21 mouse cellular contexts compared by ENCODE assay signal in the genomic region with DNA sequence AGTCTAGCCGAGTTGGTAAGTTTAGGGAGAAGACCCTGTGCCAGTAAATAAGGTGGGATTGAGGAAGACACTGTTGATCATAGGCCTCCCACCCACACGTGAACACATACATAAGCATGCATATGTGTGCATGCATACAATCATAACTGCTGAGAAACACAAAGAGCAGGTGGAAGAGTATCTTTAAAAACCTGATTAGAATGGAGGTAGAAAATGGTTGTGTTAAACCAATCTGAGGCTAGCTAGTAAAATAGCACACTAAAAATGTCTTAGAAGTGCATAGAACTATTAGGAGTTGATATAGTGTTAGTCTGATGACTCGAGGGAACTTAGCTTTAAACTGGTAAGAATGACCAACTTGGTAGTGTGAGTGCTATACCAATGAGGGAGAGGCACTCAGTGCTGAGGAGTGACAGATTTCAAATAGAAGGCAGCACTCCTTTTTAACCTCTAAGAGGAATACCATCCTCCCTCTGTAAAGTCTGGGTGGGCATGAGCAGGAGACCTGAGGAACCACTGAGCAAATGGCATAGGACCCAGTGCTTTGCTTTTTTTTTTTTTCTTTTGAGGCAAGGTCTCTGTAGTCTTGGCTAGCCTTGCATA. TPM values are rescaled to one million over a fixed set of nuclear protein-coding genes. Genes with fewer than 3 reads are reported as not detected.
DNase-seq lines count a peak whose midpoint lies in the region; ATAC-seq and TF ChIP-seq lines count a peak whose summit lies in the region.
"Had no signal": no experiment of that assay in that cellular context is flagged by ENCODE, and none has a peak within 500 bp of the region (broad histone marks: within the 10 kb centered on the region; RNA-seq: fewer than 3 reads in every experiment).

No protein-coding gene starts in this region.

- TF ChIP-seq CTCF in CH12.LX (conservative IDR thresholded peaks at IDR 0.05 in 1 of 2, IDR thresholded peaks at IDR 0.05 in 1 of 2; ENCODE audit: low read depth in 2 of 2, low read length in 2 of 2): no peak

- H3K9me3 ChIP-seq in midbrain, embryonic 12.5 days: no peaks in the 10 kb centered on the region
- H3K9me3 ChIP-seq in midbrain, embryonic 14.5 days (ENCODE audit: control insufficient read depth, low read length): no peaks in the 10 kb centered on the region
- H3K9me3 ChIP-seq in CH12.LX (replicated peaks; ENCODE audit: low read length): no peaks in the 10 kb centered on the region
- H3K9me3 ChIP-seq: G1E had no signal

- no peak for TF ChIP-seq EP300 in CH12.LX (IDR thresholded peaks at IDR 0.05; ENCODE audit: low read length)

- H3K36me3 ChIP-seq in midbrain, embryonic 12.5 days: peaks cover 19% of the 10 kb centered on the region
- H3K36me3 ChIP-seq in midbrain, embryonic 14.5 days (ENCODE audit: control insufficient read depth, insufficient read depth, low read length): peaks cover 13% of the 10 kb centered on the region
- peaks cover 32 to 62% of the 10 kb centered on the region in 2 experiments for H3K36me3 ChIP-seq in CH12.LX (replicated peaks in 1 of 2; ENCODE audit: control insufficient read depth in 1 of 2, insufficient read depth in 1 of 2, low read length in 1 of 2)

- H3K27ac ChIP-seq in midbrain, embryonic 12.5 days (replicated peaks): 0 out of 2 replicates have a peak overlapping the region, but pooled peaks have one; percentile 20
- no peak overlapping the region for H3K27ac ChIP-seq in midbrain, embryonic 14.5 days (replicated peaks; ENCODE audit: low read depth, low read length)
- no peak overlapping the region for H3K27ac ChIP-seq in CH12.LX (ENCODE audit: insufficient read depth, low read depth)

- dilution Hi-C loops in CH12.LX (cut with MboI; ENCODE audit: extremely low pct_ligation_motif_present, extremely low pct_unique_long_range_greater_than_20kb, low sequenced_read_pairs): no loop called here

- ATAC-seq in midbrain, embryonic 12.5 days (ENCODE audit: low FRiP score, low read depth): no peak
- no peak for ATAC-seq in midbrain, embryonic 14.5 days (ENCODE audit: low FRiP score, low TSS enrichment)
- no peak for ATAC-seq in activated CD4-positive, CD25-positive, alpha-beta regulatory T cell, adult 4 months
- ATAC-seq: CD4-positive, CD25-positive, alpha-beta regulatory T cell, adult 4 months; Patski had no signal

- in situ Hi-C loops in CH12.LX (cut with MboI; ENCODE audit: low pct_ligation_motif_present, low pct_unique_long_range_greater_than_20kb, low sequenced_read_pairs): no loop called here

- H3K9ac ChIP-seq in midbrain, embryonic 12.5 days (replicated peaks): no peak overlapping the region
- no peak overlapping the region for H3K9ac ChIP-seq in midbrain, embryonic 14.5 days (replicated peaks; ENCODE audit: low read length)
- no peak overlapping the region for H3K9ac ChIP-seq in CH12.LX (ENCODE audit: insufficient read depth, low read depth)

- no peak overlapping the region for H3K4me2 ChIP-seq in midbrain, embryonic 12.5 days (replicated peaks)
- no peak overlapping the region for H3K4me2 ChIP-seq in midbrain, embryonic 14.5 days (ENCODE audit: low read length)
- H3K4me2 ChIP-seq in CH12.LX (ENCODE audit: insufficient read depth, low read depth, poor library complexity, severe bottlenecking): no peak overlapping the region

- H3K27me3 ChIP-seq in midbrain, embryonic 12.5 days: no peaks in the 10 kb centered on the region
- no peaks in the 10 kb centered on the region for H3K27me3 ChIP-seq in midbrain, embryonic 14.5 days (ENCODE audit: control insufficient read depth, insufficient read depth, low read length)
- no peaks in the 10 kb centered on the region for H3K27me3 ChIP-seq in CH12.LX (replicated peaks)
- H3K27me3 ChIP-seq: Patski had no signal

- DNase-seq in heart, adult 11 months: peak; percentile 76
- DNase-seq in heart, adult 9 months (ENCODE audit: low spot score in 2 of 2): no peak
- no peak for DNase-seq in midbrain, embryonic 14.5 days
- no peak for DNase-seq in CH12.LX (ENCODE audit: extremely low read depth)
- DNase-seq: adrenal gland, adult 2 months; adrenal gland, adult 8-10 months; adrenal gland, postnatal 10 days; adrenal gland, postnatal 14 days; adrenal gland, postnatal 25 days; adrenal gland, postnatal 36 days; B cell, adult 2 months; cerebellum, adult 11 months; cerebellum, adult 11-12 months; cerebellum, adult 18-20 months; cerebellum, adult 2 months; cerebellum, adult 8-10 months had no signal

- no peak for TF ChIP-seq POLR2A in CH12.LX (IDR thresholded peaks at IDR 0.05; ENCODE audit: low read depth, low read length)

- no peaks in the 10 kb centered on the region for H3K4me1 ChIP-seq in midbrain, embryonic 12.5 days
- no peaks in the 10 kb centered on the region for H3K4me1 ChIP-seq in midbrain, embryonic 14.5 days (ENCODE audit: control insufficient read depth, insufficient read depth, low read length)
- H3K4me1 ChIP-seq in CH12.LX (ENCODE audit: control insufficient read depth in 1 of 2, insufficient read depth in 2 of 2): peaks cover 0 to 8% of the 10 kb centered on the region in 2 experiments; a peak in 1 of 4 replicates

- H3K4me3 ChIP-seq in midbrain, embryonic 12.5 days: no peak overlapping the region
- H3K4me3 ChIP-seq in midbrain, embryonic 14.5 days (replicated peaks; ENCODE audit: low read depth, low read length): no peak overlapping the region
- H3K4me3 ChIP-seq in CH12.LX (replicated peaks in 1 of 3; ENCODE audit: low read depth in 2 of 3, low read length in 2 of 3, poor library complexity in 1 of 3): no peak overlapping the region

- no peak for TF ChIP-seq RAD21 in CH12.LX (IDR thresholded peaks at IDR 0.05; ENCODE audit: low read depth, low read length)

- H3K79me2 ChIP-seq in CH12.LX (replicated peaks; ENCODE audit: control insufficient read depth, extremely low read depth, insufficient read depth, poor library complexity, severe bottlenecking): no peaks in the 10 kb centered on the region; the same call in 1 of the 2 replicates

- 86% methylated on average over 3 of the region's 3 CpGs for WGBS in midbrain, embryonic 12.5 days
- 84% methylated on average over 3 of the region's 3 CpGs for WGBS in midbrain, embryonic 14.5 days

TF ChIP-seq in CH12.LX, 34 proteins besides CTCF, POLR2A, EP300 and RAD21:
- no peak for TF ChIP-seq NELFE (IDR thresholded peaks at IDR 0.05; ENCODE audit: low read depth, low read length)
- TF ChIP-seq POLR2AphosphoS2 (IDR thresholded peaks at IDR 0.05; ENCODE audit: low read depth, low read length): peak; percentile 91

RNA-seq across cellular contexts. Expression of gene Aebp2, which starts 35.6 kb away (rescaled TPM):
- 24.8 and 27.1 TPM in 2 replicates for polyA plus RNA-seq in midbrain, embryonic 12.5 days (2016; fragmentation: Nextera tagmentation; extraction: Ambion mirVana)
- 14.2 and 15.9 TPM in 2 replicates for polyA plus RNA-seq in midbrain, embryonic 14.5 days (2014; fragmentation: Nextera tagmentation; extraction: Ambion mirVana)
- total RNA-seq in CH12.LX (2012; rRNA removed) (59.9 and 76.8 TPM in 2 replicates), CH12.LX (2014; rRNA removed) (54.4 and 62.1 TPM in 2 replicates)
- polyA plus RNA-seq in CH12.LX (2012; ENCODE audit: insufficient read length, low read depth): 63.3 and 70.8 TPM in 2 replicates
- polyA plus RNA-seq in activated CD4-positive, CD25-positive, alpha-beta regulatory T cell, adult 4 months (2017; shearing (Covaris generic)): 10 to 100 TPM; 32.1 to 38.6 TPM
